Mouse (Mus musculus): ENCODE measurements around the gene Rbpj.

Rbpj gene

DNA sequence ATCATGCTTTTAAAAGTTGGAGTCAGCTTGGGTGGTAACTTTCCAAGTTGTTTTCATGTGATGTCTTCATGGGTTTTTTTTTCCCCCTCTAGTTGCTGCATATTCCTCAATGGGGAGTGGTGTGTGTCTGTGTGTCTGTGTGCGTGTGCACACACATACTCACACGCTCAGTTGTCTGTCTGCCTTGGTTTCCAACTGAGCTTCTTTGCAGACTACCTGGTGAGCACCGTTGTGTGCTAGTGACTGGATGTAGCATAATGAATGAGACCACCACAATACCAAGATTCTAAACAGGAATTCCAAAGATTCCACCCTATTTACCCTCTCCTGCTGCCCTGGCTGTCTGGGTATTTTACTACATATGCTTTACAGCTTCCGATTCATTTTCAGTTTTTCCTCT is 86.0 kb downstream of the Rbpj start:
- DNase-seq (ENCODE audit: low spot score): no peak

- no peak for DNase-seq (ENCODE audit: low spot score)
These were observed 87.3 kb downstream of the Rbpj start for GRCm38 (mm10) chr5:53553281-53553680.

DNA sequence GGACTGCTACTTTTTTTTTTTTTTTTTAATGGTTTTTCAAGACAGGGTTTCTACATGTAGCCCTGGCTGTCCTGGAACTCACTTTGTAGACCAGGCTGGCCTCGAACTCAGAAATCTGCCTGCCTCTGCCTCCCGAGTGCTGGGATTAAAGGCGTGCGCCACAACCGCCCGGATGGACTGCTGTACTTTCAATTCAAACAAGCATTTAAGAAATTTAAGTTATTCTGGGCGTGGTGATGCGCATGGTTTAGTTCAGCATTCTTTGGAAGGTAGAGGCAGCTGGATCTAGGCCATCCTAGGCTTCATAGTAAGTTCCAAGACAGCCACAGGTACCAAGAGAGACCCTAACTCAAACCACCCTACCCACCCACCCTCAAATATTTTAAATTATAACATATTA is 88.2 kb downstream of the Rbpj start:
- no peak for DNase-seq (ENCODE audit: low spot score)

DNA sequence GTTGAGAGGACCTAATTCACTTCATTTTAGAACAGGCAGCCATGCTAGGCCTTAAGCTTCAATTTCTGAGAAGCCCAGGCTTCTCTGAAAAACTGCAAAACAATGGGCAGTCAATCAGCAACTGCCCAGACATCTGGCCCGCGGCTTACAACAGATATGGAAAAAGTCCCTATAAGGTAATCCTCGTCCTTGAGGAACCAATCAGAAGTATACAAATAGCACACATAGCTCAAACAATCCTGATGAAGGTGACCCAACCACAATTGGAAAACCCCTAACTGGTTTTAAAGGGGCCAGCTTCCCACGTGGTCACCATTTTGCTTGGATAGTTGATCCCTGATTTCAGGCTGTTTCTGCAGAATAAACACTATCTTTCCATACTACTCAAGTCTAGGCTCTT is 89.0 kb downstream of the Rbpj start:
- DNase-seq (ENCODE audit: low spot score): no peak

DNA sequence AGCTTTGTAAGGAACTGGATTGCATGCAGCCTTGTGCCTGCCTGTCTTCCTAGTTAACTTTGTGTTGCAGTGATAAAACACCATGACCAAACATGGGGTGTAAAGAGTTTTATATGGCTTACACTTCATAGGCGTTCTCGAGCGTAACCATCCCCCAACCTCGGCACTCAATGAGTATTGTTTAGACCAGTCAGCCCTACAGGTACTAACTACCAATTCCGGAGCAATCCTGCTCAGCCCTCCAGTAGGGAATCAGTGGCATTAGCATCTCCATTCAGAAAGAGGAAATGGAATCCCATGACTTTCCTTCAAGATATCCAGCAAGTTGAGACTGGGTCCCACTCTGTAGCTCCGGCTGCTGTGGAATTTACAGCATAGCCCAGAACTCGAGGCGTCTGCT is 89.5 kb downstream of the Rbpj start:
- no peak for DNase-seq (ENCODE audit: low spot score)

DNA sequence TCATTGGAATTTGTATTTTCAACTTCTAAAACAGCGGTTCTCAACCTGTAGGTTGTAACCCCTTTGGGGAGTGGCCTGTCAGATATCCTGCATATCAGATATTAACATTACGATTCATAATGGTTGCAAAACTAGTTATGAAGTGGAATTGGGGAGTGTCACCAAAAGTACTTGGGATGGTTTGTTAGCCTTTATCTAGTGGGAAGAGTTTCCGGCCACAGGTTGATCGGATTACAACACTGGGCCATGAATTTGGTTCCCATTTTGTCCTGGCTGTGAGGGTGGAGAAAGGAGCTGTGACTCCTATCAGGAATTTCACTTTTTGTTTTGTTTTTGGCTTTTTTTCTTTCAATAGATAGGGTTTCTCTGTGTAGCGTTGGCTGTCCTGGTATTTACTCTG is 90.0 kb downstream of the Rbpj start:
- no peak for DNase-seq (ENCODE audit: low spot score)

GRCm38 (mm10) chr5:53557544-53558260 is 91.8 kb downstream of the Rbpj start:
- no peak for DNase-seq (ENCODE audit: low spot score)

GRCm38 (mm10) chr5:53561160-53561559 is 95.2 kb downstream of the Rbpj start:
- no peak for DNase-seq (ENCODE audit: low spot score)

DNA sequence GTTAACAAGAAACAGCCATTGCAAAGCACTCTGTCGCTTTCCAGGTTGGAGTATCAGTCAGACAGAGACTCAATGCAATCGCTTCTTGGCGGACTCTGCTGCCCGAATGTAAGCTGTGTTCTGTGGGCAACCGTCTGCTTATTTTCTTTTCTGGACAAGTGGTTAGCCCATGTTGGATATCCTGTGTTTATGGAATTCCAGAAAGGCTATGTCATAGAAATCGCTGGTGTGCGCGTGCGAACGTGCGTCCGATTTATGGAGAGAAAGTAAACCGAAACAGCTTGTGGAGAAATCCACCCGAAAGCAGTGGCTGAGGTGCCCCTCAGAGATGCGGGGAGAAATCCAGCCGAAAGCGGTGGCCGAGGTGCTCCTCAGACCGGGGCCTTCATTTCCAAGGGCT is 98.4 kb downstream of the Rbpj start:
- DNase-seq (ENCODE audit: low spot score): no peak

DNA sequence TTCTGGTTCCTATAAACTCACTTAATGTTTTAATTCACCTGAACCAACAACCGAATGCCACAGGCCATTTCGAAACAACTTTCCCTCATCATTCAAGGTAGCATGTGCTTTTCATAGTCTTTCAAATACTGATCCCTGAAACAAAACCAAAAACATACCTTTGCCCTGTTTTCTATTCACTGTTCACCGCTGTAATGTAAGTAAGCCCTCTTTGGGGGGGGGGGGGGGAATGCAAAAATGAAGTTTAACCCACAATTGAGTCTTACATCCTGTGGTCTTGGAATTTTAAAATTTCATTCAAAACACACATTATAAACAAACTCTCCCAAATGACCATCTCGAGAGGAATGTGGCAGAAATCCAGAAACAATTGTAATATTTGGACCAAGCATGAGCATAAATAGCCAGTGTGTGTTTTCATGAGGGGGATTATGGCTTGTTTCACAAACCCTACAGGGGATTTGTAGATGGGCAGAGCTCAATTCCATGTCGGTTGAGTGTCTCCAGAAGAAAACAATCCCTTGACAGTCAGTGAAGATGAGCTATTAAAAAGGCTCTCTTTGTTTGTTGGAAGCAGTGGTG is 99.4 kb downstream of the Rbpj start:
- no peak for DNase-seq (ENCODE audit: low spot score)

DNA sequence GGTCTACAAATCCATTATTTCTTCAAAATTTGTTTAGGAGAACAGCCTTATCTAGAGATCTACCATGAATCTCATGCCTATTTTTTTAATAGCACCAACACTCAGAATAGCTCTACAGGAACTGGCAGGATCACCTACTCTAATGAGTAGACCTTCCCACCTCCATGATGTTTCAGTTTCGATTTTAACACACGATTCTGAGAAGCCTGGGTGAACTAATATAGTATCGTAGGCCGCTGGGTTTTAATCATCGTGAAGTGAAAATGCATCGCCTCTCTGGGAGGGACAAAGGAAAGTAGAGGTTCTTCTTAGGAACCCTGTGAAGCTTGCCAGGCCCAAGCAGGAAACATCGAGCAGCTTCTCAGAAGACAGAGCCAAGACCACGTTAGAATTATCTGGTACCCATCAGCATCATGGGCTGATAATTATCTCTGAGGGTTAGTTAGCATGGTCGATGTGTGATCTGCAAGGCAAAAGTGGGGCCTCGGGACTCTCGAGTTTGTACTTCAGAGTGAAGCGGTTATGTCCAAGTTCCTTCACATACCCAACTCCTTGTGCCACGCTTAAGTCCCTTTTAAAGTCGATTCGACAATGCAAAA is 100.6 kb downstream of the Rbpj start:
- no peak for DNase-seq (ENCODE audit: low spot score)

GRCm38 (mm10) chr5:53572496-53572895 is 106.5 kb downstream of the Rbpj start:
- DNase-seq (ENCODE audit: low spot score): no peak

- DNase-seq (ENCODE audit: low spot score): no peak
These were observed 109.0 kb downstream of the Rbpj start for GRCm38 (mm10) chr5:53574883-53575442.

DNA sequence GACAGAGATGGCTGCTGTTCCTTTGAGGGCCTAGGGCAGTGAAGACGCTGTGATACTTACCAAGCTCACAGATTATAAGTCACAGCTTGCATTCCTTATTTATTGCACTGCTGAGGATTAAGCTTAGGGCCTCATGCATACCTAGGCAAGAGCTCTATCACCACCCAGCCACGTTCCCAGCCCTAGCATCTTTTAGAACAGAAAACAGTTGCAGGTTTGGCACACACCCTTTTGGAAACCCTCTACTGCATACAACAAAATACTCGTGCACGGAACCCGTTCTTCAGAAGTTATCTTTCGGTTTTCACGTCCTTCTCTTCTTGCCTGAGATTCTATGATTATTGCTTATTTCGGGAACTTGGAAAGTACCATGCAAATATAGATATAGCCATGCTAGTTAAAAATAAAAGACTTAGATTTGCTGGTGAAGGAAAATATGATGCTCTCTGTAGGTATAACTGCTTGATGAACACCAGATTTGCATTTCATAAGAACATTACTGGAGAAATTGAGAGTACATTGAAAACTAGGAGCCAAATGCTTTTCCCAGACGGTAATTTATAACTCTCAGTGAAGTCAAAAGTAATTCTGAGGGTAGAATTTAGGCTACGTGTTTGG is 111.4 kb downstream of the Rbpj start:
- DNase-seq (ENCODE audit: low spot score): no peak

GRCm38 (mm10) chr5:53584069-53584767 is 118.3 kb downstream of the Rbpj start:
- DNase-seq (ENCODE audit: low spot score): no peak

DNA sequence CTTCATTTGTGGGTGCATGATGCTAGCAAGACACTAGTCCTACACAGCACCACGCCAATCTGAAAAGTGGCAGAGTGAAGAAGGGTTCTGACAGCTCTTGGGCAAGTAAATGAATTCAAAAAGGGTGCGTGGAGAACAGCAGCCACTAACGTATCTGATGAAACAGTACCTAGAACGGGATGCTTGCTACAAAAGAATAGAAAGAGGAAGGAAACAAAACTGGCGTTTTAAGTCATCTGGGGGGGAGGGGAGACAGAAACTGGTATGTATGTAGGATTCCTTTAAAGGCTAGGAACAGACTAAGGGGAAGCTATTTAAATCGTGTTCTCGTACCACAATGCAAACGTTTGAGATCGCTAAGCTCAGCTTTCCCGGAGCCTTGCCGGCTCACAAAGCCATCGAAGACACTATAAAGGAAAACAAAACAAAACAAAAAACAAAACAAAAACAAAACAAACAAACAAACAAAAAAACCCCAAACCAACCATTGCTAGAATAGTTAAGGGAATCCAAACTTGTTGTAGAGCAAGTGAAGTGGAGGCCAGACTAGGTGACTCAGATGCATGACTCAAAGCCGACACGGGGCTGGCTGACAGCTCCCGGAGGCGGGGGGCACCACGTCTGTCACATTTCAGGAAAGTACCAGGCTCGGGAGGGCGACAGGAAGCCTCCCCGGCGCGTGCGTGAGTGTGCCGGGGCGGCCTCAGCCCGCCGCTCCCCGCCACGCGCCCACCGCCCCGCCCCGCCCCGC is 122.6 kb downstream of the Rbpj start:
- no peak for DNase-seq (ENCODE audit: low spot score)

- peak; percentile 90 for DNase-seq (ENCODE audit: low spot score)
These were observed 123.4 kb downstream of the Rbpj start for GRCm38 (mm10) chr5:53589172-53589960.

DNA sequence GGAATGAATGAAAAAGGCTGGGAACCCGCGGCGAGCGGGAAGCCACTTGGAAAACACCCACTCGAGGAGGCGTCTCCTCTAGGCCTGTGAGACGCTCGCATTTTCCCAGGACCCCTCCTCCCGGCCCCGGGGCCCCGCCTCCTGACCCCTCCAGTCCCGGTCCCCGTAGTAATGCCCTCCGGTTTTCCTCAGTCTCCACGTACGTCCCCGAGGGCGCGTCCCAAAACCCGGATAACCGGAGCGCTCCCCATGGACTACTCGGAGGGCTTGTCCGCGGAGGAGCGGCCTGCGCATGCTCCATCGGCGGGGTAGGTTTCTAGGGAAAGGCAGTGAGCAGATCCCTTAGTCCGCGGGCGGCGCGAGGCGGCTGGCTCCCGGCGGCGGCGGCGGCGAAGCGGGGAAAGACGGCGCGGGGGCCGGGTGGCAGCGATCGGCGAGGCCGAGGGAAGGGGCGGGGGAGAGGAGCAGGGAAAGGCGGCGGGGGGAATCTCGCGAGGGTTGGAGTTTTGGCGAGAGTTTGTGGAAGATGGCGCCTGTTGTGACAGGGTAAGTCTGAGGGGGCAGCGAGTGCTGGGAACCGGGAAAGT is 124.3 kb downstream of the Rbpj start:
- peak; percentile 98 for DNase-seq (ENCODE audit: low spot score)

DNA sequence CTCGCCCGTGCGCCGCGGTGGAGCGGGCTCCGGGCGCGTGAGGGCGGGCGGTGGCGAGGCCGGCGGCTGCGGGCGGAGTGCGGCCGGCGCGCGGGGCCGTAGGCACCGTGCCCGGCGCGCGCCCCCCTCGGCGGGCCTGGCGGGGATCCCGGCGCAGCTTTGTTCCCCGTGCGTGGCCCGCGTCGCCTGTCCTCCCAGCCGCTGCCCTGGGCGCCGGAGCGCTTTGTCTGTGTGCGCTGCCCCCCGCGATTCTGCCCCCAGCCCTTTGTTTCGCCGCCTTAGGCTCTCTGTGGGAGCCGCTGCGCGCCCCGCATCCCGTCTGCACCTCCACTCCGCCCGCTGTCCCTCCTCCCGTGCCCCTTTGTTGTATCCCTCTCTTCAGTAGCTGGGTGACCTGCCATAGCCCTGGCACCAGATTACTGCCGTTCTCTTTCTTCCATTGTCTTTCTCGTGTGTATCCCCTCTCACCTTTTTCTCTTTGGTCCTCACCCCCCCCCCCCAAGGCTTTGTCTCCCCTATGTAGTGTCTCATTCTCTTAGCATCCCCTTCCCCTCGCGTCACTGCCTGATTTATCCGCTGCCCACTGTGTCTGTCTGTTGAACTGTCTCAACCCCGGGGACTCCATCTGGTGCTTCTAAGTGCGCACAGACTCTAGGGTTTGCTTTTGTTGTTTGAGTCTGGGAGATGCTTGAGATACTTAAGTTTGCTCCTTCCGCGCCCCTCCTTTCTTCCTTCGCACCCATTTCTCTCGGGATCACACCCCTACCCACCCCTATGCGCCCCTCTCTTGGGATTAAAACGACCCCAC is 125.1 kb downstream of the Rbpj start:
- no peak for DNase-seq (ENCODE audit: low spot score)

DNA sequence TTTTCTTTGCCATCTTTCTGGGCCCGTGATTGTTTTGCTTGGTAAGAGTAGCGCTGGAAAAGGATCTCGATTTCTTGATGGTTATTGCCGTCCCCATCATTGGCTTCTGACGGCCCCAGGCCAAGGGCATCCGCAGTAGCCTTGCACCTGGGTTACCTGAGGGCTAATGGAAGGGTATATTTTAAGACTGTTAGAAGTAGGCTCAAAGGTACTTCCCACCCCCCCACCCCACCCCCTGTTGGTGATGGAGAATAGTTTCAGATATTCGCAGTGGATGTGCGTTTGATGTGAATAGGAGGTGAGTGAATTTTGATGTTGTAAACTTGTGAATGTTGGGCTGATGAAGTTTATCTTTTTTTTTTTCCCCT is 125.7 kb downstream of the Rbpj start:
- no peak for DNase-seq (ENCODE audit: low spot score)
